Mouse (Mus musculus) neural tube, embryonic 11.5 days (tissue): ENCODE data around the gene 1700092M07Rik. TPM values are rescaled to one million over a fixed set of nuclear protein-coding genes. Genes with fewer than 3 reads are reported as not detected.

Experiments used
- ATAC-seq: fragments of 200-750 bp; cut with Nextera tagmentation; 2 replicates; pipeline ENCODE4 v1.8.0; 2017; ENCODE audit warnings: moderate number of reproducible peaks, mild to moderate bottlenecking, moderate TSS enrichment, moderate library complexity; ENCODE audit not compliant: insufficient read depth, low FRiP score, low TSS enrichment
- DNase-seq: peaks from one replicate; pipeline ENCODE4 v3.0.0-alpha.2; 2015; ENCODE audit warnings: low spot score
- H3K27ac ChIP-seq: fragments of 300-500 bp; sonication (generic); 2 replicates; pipeline ENCODE4 v1.5.1; 2014; ENCODE audit warnings: low read depth, mild to moderate bottlenecking, low read length
- H3K27me3 ChIP-seq: fragments of 300-500 bp; sonication (generic); 2 replicates; pipeline ENCODE4 v1.6.1; 2014; ENCODE audit warnings: mild to moderate bottlenecking, low read length, mixed read lengths; ENCODE audit not compliant: control insufficient read depth, insufficient read depth
- H3K36me3 ChIP-seq: fragments of 300-500 bp; sonication (generic); 2 replicates; pipeline ENCODE4 v1.6.1; 2014; ENCODE audit warnings: mild to moderate bottlenecking, low read length, moderate library complexity, mixed read lengths; ENCODE audit not compliant: control insufficient read depth, insufficient read depth
- H3K4me1 ChIP-seq: fragments of 300-500 bp; sonication (generic); 2 replicates; pipeline ENCODE4 v1.6.1; 2014; ENCODE audit warnings: low read length, mixed read lengths; ENCODE audit not compliant: control insufficient read depth, insufficient read depth
- H3K4me2 ChIP-seq: fragments of 300-500 bp; sonication (generic); 2 replicates; pipeline ENCODE4 v1.6.1; 2014; ENCODE audit warnings: low read depth, mild to moderate bottlenecking, moderate library complexity
- H3K4me3 ChIP-seq: fragments of 300-500 bp; sonication (generic); 2 replicates; pipeline ENCODE4 v1.5.1; 2014; ENCODE audit warnings: low read depth, low read length
- H3K9ac ChIP-seq: fragments of 300-500 bp; sonication (generic); 2 replicates; pipeline ENCODE4 v1.6.1; 2014; ENCODE audit warnings: mild to moderate bottlenecking, low read length
- H3K9me3 ChIP-seq: fragments of 300-500 bp; sonication (generic); 2 replicates; pipeline ENCODE4 v1.6.1; 2016; ENCODE audit warnings: low read length; ENCODE audit not compliant: control insufficient read depth
- WGBS: fragments of 180-500 bp; shearing (Covaris S2); extraction: QIAGEN DNeasy Blood & Tissue Kit; methylation state at CpG from one replicate; pipeline ENCODE4 v1.1.7; 2014; 5-methylcytosine and 5-hydroxymethylcytosine counted together
- polyA plus RNA-seq: library from polyadenylated mRNA; unstranded; fragments of >200 nt; fragmentation: Nextera tagmentation; extraction: Ambion mirVana; gene quantifications from 2 replicates; pipeline ENCODE4 v1.2.1, GENCODE M21; 2014

1700092M07Rik gene
- polyA plus RNA-seq, 1 experiment from 2014 or later = 2.1 TPM

DNA sequence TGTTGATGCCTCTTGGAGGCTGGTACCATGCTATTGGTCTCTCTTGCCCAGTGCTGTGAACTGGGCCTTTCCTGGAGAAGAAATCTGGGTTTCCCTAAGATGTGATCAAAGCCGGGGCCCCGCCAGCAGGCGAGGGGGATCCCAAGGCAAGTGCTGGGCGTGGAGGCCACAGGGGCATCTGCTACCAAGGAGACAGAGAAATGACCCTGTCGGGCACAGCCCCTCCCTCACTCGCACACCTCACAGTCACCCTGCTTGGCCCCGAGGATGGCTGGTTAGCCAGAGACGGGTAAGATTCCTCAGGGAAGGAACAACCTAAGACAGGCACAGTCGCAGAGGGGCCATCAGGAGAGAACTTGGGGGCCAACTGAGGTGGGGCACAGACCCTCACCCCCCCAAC, 25.0 kb downstream of the 1700092M07Rik start:
- ATAC-seq (no peak), DNase-seq (no peak)
- H3K27me3 ChIP-seq = no peaks in the 10 kb centered on the region
- H3K9me3 ChIP-seq = peaks cover 2% of the 10 kb centered on the region; the same call in 1 of the 2 replicates
- H3K36me3 ChIP-seq = peaks cover 42% of the 10 kb centered on the region
- H3K9ac ChIP-seq = no peak overlapping the region
- no peak overlapping the region for H3K4me3 ChIP-seq
- 97% methylated on average over 9 of the region's 9 CpGs for WGBS
- H3K27ac ChIP-seq = no peak overlapping the region
- H3K4me1 ChIP-seq = no peaks in the 10 kb centered on the region
- H3K4me2 ChIP-seq = no peak overlapping the region

DNA sequence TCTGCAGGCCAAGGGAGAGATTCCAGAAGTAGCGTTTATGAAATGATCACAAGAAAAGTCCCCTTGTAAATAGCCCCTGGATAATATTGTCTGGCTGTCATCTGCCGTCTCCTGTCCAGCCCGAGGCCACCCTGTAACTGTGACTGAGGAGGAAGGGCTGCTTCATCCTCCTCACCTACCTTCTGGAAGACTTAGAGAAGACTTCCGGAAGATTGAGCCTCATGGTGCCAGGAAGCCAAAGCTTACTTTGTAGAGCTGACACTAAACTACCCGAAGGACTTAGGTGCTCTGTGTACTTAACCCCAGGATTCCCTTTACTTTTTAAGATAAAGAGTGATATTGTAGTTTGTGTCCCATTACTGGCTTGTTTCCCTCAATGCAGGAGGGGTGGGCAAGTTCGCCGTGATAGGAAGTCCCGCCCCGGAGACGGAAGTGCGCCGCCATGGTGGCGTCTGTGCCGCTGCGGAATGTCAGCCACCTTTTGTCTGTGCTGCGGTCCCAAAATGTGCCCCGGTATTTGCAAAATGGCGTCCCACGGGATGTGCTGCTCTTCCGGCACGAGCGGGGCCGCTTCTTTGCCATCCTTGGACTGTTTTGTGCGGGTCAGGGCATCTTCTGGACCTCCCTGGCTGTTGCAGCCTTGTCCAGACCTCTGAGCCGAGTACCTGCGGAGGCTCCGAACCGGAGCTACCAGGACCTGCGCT, 30.2 kb downstream of the 1700092M07Rik start, which contains the start of gene Tmem223:
Tmem223 (plus strand) TSS at position 430 of the 704 bp plus-strand sequence.
- H3K9me3 ChIP-seq = no peaks in the 10 kb centered on the region
- ATAC-seq = peak; percentile 28; the same call in 1 of the 2 replicates
- peak within 1 kb of the TSS; percentile 78 for H3K27ac ChIP-seq
- peaks cover 15% of the 10 kb centered on the region for H3K4me1 ChIP-seq
- H3K9ac ChIP-seq = peak within 1 kb of the TSS; percentile 94
- DNase-seq = peak; percentile 84
- WGBS = 21% methylated on average over 29 of the region's 29 CpGs
- H3K4me2 ChIP-seq = peak within 1 kb of the TSS; percentile 49
- peaks cover 25% of the 10 kb centered on the region for H3K36me3 ChIP-seq
- H3K27me3 ChIP-seq = no peaks in the 10 kb centered on the region
- H3K4me3 ChIP-seq = peak within 1 kb of the TSS; percentile 83

DNA sequence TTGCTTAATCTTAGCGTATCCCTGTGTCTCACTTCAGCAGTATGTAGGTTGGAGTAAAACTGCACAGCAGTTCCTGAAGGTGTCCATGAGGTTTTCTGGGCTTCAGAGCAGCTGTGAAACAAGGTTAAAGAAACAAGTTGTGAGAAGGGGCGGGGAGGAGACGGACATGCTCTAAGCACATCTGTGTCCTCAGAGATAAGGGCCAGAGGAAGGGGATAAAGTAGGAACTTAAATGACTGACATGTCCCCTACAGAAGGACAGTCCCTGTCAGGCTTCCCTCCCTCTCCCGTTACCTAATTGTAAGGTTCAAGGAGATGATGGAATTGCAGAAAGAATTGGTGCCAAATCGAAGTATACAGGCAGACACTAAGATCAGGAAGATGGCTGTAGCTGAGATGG, 32.5 kb downstream of the 1700092M07Rik start:
- Histone ChIP-seq H3K4me1 (peaks cover 15% of the 10 kb centered on the region), H3K27me3 (no peaks in the 10 kb centered on the region), H3K27ac (no peak overlapping the region), H3K9ac (no peak overlapping the region), H3K4me3 (peak overlapping the region; percentile 74), H3K36me3 (peaks cover 10% of the 10 kb centered on the region), H3K9me3 (no peaks in the 10 kb centered on the region), H3K4me2 (peak overlapping the region; percentile 99)
- ATAC-seq (no peak), DNase-seq (no peak)
- 82% methylated on average over 5 of the region's 5 CpGs for WGBS

DNA sequence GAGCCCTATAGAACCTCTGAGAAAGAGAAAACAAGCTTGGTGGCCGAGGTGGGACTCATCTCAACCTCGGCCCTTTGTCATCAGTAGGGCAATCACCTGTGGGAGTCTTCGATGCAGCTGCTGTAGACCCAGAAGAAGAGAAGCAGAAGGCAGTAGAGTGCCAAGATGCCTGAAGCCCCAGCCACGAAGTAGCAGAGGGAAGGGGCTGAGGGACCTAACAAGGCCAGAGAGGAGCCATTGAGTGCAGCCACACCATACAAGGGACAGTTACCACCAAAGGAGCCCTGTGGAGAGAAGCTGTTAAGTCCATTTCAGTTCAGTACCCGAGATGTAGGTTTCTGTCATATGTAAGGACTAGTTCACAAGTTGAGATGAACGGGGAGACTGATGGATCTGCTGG, 32.9 kb downstream of the 1700092M07Rik start:
- WGBS = 56% methylated on average over 6 of the region's 6 CpGs
- Histone ChIP-seq H3K4me2 (peak overlapping the region; percentile 99), H3K9ac (no peak overlapping the region), H3K4me1 (peaks cover 15% of the 10 kb centered on the region), H3K36me3 (peaks cover 10% of the 10 kb centered on the region), H3K27me3 (no peaks in the 10 kb centered on the region), H3K9me3 (no peaks in the 10 kb centered on the region), H3K27ac (no peak overlapping the region), H3K4me3 (peak overlapping the region; percentile 74)
- ATAC-seq = no peak
- no peak for DNase-seq

DNA sequence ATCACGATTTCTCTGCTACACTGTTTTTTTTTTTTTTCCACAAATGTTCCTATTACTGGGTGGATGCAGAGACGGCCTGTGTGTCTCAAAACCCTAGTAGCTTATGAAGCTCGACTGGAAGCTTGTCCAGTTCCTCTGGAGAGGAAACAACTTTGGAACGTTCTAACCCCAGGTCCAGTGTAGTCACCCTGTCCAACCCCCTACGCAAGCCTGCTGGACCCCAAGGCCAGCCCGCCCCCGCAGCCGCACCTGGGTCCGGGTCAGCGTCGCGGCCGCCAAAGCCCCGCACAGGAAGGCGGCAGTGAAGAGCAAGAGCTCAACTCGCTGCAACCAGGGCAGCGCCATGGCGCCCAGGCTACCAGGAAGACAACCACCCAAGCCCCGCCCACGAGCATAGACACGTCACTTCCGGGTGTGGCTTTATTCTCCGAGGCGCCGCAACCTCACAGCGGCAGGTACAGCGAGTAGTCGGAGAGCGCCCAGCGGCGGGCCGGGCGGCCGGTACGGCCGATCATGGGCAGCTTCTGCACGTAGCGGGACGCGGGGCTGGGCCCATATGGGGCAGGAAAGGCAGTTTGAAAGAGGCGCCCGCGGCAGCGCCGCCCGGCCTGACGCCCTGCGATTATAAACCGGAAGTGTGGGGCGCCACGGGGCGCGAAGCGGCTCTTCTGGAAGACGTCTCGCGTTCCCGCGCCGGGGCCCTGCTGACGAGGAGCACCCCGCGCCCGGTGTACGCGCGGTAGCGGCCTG, 33.7 kb downstream of the 1700092M07Rik start, which contains the start of gene Tmem179b:
Tmem179b (minus strand) TSS at position 382 of the 750 bp plus-strand sequence.
- peak within 1 kb of the TSS; percentile 98 for H3K27ac ChIP-seq
- peaks cover 15% of the 10 kb centered on the region for H3K4me1 ChIP-seq
- peak within 1 kb of the TSS; percentile 74 for H3K4me3 ChIP-seq
- WGBS = under 1% methylated on average over 68 of the region's 68 CpGs
- H3K36me3 ChIP-seq = peaks cover 8% of the 10 kb centered on the region
- DNase-seq = peak; percentile 96
- no peaks in the 10 kb centered on the region for H3K27me3 ChIP-seq
- peak; percentile 95 for ATAC-seq
- H3K9ac ChIP-seq = peak within 1 kb of the TSS; percentile 90
- peak within 1 kb of the TSS; percentile 99 for H3K4me2 ChIP-seq
- no peaks in the 10 kb centered on the region for H3K9me3 ChIP-seq

DNA sequence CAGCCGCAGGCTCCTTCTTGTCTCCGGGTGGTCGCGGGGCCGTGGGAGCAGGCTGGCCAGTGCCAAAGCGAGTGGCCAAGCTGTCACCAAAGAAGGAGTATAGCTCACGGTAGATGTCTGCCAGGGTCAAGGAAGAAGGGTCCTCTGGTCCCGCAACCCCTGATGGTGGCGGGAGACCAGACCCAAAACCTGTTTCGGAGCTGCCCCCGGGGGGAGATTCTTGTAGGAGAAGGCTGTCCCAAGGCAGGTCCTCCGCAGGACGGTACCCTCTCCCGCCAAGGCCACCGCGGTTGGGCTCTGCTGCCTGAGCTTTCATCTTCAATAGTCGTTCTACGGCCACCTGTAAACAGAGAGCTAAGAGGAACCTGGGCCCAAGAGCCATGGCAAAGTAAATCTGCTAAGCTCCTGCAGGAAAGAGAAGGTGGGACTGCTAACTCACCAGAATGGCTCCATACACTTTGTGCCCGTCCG, 34.5 kb downstream of the 1700092M07Rik start:
- Histone ChIP-seq H3K4me1 (peaks cover 15% of the 10 kb centered on the region), H3K36me3 (peaks cover 8% of the 10 kb centered on the region), H3K4me2 (peak overlapping the region; percentile 99), H3K9me3 (no peaks in the 10 kb centered on the region), H3K27ac (peak overlapping the region; percentile 98), H3K27me3 (no peaks in the 10 kb centered on the region), H3K9ac (peak overlapping the region; percentile 90), H3K4me3 (peak overlapping the region; percentile 74)
- 6% methylated on average over 20 of the region's 20 CpGs for WGBS
- DNase-seq (no peak), ATAC-seq (peak; percentile 51)

DNA sequence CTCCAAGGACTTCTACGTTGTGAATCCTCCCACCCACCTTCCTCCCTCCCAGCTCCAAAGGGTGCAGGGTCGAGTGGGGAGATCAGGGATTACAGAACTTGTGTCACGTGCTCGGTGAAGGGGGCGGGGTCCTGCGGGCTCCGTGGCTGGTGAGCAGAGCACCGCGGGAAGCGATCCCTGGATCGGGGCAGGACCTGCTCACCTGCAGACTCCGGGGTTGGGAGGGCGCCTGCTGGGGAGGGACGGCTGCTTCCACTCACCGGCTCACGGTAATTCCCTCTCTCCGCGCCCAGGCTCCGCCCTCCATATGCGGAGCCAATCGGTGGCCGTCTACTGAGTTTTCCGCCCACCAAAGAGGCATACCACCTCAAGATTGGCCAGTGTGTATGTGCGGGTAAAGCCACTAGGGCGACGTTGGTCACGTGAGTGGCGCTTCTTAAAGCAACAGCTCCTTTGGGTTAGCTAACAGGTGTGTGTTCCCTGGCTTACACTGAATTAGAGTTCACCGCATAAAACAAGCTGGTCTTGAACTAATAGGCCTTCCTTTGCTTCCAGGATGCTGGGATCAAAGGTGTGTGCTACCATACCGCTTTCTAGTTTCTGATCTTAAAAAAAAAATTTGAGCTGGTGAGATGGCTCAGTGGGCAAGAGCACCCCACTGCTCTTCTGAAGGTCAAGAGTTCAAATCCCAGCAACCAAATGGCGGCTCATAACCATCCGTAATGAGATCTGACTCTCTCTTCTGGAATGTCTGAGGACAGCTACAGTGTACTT, 45.7 kb downstream of the 1700092M07Rik start, which contains the start of gene Taf6l:
Taf6l (minus strand) TSS at position 410 of the 774 bp plus-strand sequence.
- peaks cover 5% of the 10 kb centered on the region; the same call in 1 of the 2 replicates for H3K4me1 ChIP-seq
- H3K4me2 ChIP-seq = peak within 1 kb of the TSS; percentile 73
- no peak within 1 kb of the TSS; the same call in 1 of the 2 replicates for H3K27ac ChIP-seq
- H3K27me3 ChIP-seq = no peaks in the 10 kb centered on the region
- H3K9ac ChIP-seq = peak within 1 kb of the TSS; percentile 73
- peak within 1 kb of the TSS; percentile 84 for H3K4me3 ChIP-seq
- peaks cover 9% of the 10 kb centered on the region for H3K36me3 ChIP-seq
- WGBS = under 1% methylated on average over 32 of the region's 32 CpGs
- peak; percentile 100 for ATAC-seq
- DNase-seq = peak; percentile 91
- H3K9me3 ChIP-seq = no peaks in the 10 kb centered on the region

DNA sequence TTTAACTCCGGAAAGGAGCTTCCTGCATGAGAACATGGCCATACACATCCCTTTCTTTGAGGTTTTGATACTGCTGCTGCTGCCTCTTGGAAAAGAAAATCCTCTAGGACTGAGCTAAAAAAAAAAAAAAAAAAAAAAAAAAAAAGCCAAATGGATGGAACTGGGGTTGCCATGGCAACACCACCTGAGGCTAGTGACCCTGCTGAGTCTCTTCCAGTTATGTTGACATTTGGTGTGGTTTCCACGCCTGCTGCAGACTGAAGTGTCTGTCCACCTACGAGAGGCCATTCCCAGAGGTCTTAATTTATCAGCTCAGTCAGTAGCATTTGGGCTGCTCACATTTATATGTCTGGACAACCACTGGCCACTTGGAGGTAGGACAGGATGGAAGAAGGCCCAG, 48.0 kb downstream of the 1700092M07Rik start:
- ATAC-seq = no peak
- no peak overlapping the region for H3K9ac ChIP-seq
- no peaks in the 10 kb centered on the region for H3K9me3 ChIP-seq
- DNase-seq = peak; percentile 19
- H3K4me2 ChIP-seq = no peak overlapping the region
- peaks cover 5% of the 10 kb centered on the region; the same call in 1 of the 2 replicates for H3K4me1 ChIP-seq
- H3K36me3 ChIP-seq = peaks cover 5% of the 10 kb centered on the region
- H3K4me3 ChIP-seq = no peak overlapping the region
- H3K27ac ChIP-seq = no peak overlapping the region
- WGBS = 13% methylated on average over 3 of the region's 3 CpGs
- H3K27me3 ChIP-seq = no peaks in the 10 kb centered on the region
